Mouse (Mus musculus) bone marrow macrophage, adult 2 months (primary cell): Measurements from ENCODE around the gene Cntn4.

Experiments used
- CTCF ChIP-seq: IDR thresholded peaks from 2 replicates; pipeline ENCODE4 v1.5.1; 2012; ENCODE audit warnings: low read depth, mild to moderate bottlenecking, low read length, moderate library complexity
- POLR2A ChIP-seq: IDR thresholded peaks from 2 replicates; pipeline ENCODE4 v1.6.1; 2012; ENCODE audit warnings: mild to moderate bottlenecking, low read depth, low read length, borderline replicate concordance

GRCm38 (mm10) chr6:106350072-106350471 lies 672.6 kb downstream of the Cntn4 start:
- TF ChIP-seq CTCF (no peak), POLR2A (no peak)
